Mouse (Mus musculus): Measurements from ENCODE around the gene Rimbp2.

- TF ChIP-seq CTCF (IDR thresholded peaks at IDR 0.05; ENCODE audit: extremely low read depth, insufficient read length, insufficient replicate concordance, low read depth, low read length) (no peak), POLR2A (IDR thresholded peaks at IDR 0.05; ENCODE audit: low read depth, low read length) (no peak)
Observed at GRCm38 (mm10) chr5:128932776-128933175, 20.5 kb downstream of the Rimbp2 start.
